23 mouse cellular contexts compared by ENCODE assay signal in the genomic region with DNA sequence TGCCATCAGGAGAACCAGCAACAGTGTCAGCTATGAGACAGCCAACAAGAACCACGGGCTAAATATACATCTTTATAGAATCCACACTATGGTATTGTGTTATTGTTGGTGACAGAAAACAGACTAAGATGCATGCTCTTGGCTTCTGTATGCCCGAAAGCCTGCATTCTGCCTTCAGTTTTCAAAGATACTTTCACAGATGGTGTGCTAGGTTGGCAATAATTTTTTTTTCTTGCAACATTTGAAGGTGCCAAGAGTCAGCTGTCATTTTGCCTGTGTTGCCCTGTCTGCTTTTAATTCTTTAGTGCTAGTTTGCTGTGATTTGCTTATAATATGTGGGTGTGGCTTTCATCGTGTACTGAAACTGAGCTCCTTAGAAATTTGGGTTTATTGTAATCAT.
"Had no signal": no experiment of that assay in that cellular context is flagged by ENCODE, and none has a peak within 500 bp of the region (broad histone marks: within the 10 kb centered on the region; RNA-seq: fewer than 3 reads in every experiment).

No protein-coding gene starts in this region.

- H3K4me1 ChIP-seq: limb, embryonic 12.5 days; limb, embryonic 15.5 days; neural tube, embryonic 12.5 days; neural tube, embryonic 15.5 days; stomach, embryonic 15.5 days had no signal

- H3K36me3 ChIP-seq: limb, embryonic 12.5 days; limb, embryonic 15.5 days; midbrain, embryonic 10.5 days; neural tube, embryonic 12.5 days; neural tube, embryonic 15.5 days; stomach, embryonic 15.5 days had no signal

- H3K27ac ChIP-seq: kidney, postnatal 0 days; layer of hippocampus, adult 2 months; limb, embryonic 12.5 days; limb, embryonic 15.5 days; liver, embryonic 14.5 days; macrophage; midbrain, embryonic 10.5 days; neural tube, embryonic 12.5 days; neural tube, embryonic 15.5 days; stomach, embryonic 15.5 days had no signal

- DNase-seq: kidney, postnatal 25 days; left cerebral cortex, postnatal 4 days; liver, postnatal 0 days; lung, embryonic 14.5 days; midbrain, embryonic 14.5 days; right cerebral cortex, adult 18-20 months; right cerebral cortex, postnatal 14 days; spleen, adult 18-20 months; thymus, adult 18-20 months; thymus, postnatal 36 days had no signal

- ATAC-seq: liver, postnatal 0 days; lung, postnatal 0 days had no signal

- H3K9ac ChIP-seq: limb, embryonic 12.5 days; limb, embryonic 15.5 days; liver, embryonic 14.5 days; liver, postnatal 0 days; lung, embryonic 14.5 days; neural tube, embryonic 12.5 days; neural tube, embryonic 15.5 days; stomach, embryonic 15.5 days had no signal

- H3K4me3 ChIP-seq: layer of hippocampus, adult 2 months; limb, embryonic 12.5 days; limb, embryonic 15.5 days; megakaryocyte, embryonic 14.5 days; midbrain, embryonic 10.5 days; neural tube, embryonic 12.5 days; neural tube, embryonic 15.5 days; stomach, embryonic 15.5 days had no signal

- H3K9me3 ChIP-seq: limb, embryonic 12.5 days; limb, embryonic 15.5 days; megakaryocyte, embryonic 14.5 days; midbrain, embryonic 10.5 days; neural tube, embryonic 12.5 days; neural tube, embryonic 15.5 days; stomach, embryonic 15.5 days had no signal

- H3K4me2 ChIP-seq: limb, embryonic 12.5 days; limb, embryonic 15.5 days; liver, embryonic 11.5 days; lung, embryonic 14.5 days; neural tube, embryonic 12.5 days; neural tube, embryonic 15.5 days; stomach, embryonic 15.5 days had no signal

- H3K27me3 ChIP-seq: neural tube, embryonic 12.5 days had no signal
